8 mouse cellular contexts compared by ENCODE assay signal in the genomic region with DNA sequence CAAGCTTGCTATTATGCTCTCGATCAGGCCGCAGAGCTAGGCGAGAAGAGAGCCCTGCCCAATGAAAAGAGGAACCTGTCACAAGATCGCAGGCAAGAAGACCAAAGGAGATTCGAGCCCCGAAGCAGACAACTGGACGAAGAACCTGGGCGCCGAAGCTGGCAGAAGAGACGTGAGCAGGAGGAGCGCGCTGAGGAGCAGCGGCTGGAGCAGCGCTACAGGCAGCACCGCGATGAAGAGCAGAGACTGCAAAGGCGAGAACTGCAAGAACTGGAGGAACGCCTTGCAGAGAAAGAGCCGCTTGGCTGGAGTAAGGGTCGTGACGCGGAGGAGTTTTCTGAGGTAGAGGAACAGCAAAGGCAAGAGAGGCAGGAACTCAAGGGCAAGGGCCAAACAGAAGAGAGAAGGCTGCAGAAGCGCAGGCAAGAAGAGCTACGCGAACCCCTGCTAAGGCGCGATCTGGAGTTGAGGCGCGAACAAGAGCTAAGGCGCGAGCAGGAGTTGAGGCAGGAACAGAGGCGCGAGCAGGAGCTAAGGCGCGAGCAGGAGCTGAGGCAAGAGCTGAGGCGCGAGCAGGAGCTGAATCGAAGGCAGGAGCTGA. TPM values are rescaled to one million over a fixed set of nuclear protein-coding genes. Genes with fewer than 3 reads are reported as not detected.
DNase-seq lines count a peak whose midpoint lies in the region; ATAC-seq lines count a peak whose summit lies in the region.

No protein-coding gene starts in this region.

- H3K4me2 ChIP-seq in embryonic facial prominence, embryonic 12.5 days (replicated peaks), result peak overlapping the region; percentile 81

- intact Hi-C loops in left cerebral cortex, postnatal 4 days (cut with DNase I), result loop anchor here (10.0 kb wide), 1 partner anchor 79 kb away; no protein-coding TSS in a partner anchor
- intact Hi-C loops in heart, postnatal 36 days (cut with DNase I), result no loop called here

- WGBS in embryonic facial prominence, embryonic 12.5 days, result 1% methylated on average over 38 of the region's 38 CpGs

- H3K9ac ChIP-seq in embryonic facial prominence, embryonic 12.5 days, result peak overlapping the region; percentile 56; the same call in 1 of the 2 replicates

- DNase-seq in left cerebral cortex, adult 18-20 months (ENCODE audit: low spot score in 2 of 2), result peak; percentile 8 to 44
- DNase-seq in left cerebral cortex, postnatal 4 days, result no peak
- peak; percentile 10 to 33 for DNase-seq in heart, postnatal 36 days
- peak; percentile 9 to 27 for DNase-seq in layer of hippocampus, postnatal 10 days (ENCODE audit: low spot score in 2 of 2)
- DNase-seq in lung, postnatal 10 days, result peak; percentile 17
- DNase-seq in ovary, postnatal 14 days (ENCODE audit: low spot score), result peak; percentile 6
- no peak for DNase-seq in adipocyte (ENCODE audit: low spot score)

- no peak for ATAC-seq in embryonic facial prominence, embryonic 12.5 days (ENCODE audit: insufficient number of reproducible peaks, insufficient read depth, low FRiP score, low TSS enrichment)

- no peaks in the 10 kb centered on the region for H3K9me3 ChIP-seq in embryonic facial prominence, embryonic 12.5 days

- H3K4me1 ChIP-seq in embryonic facial prominence, embryonic 12.5 days, result peaks cover 13% of the 10 kb centered on the region; the same call in 1 of the 2 replicates

- no peaks in the 10 kb centered on the region for H3K36me3 ChIP-seq in embryonic facial prominence, embryonic 12.5 days

- H3K27ac ChIP-seq in embryonic facial prominence, embryonic 12.5 days, result no peak overlapping the region

- H3K4me3 ChIP-seq in embryonic facial prominence, embryonic 12.5 days, result peak overlapping the region; percentile 51

- peaks cover 42% of the 10 kb centered on the region for H3K27me3 ChIP-seq in embryonic facial prominence, embryonic 12.5 days

RNA-seq across cellular contexts. Expression of gene Tchh, which starts 1.5 kb away (rescaled TPM):
- 1 to 10 TPM; 2.8 to 3.0 TPM for total RNA-seq in left cerebral cortex, adult 18-20 months (2021)
- 1 to 10 TPM in 1 of 2 experiments, under 1 TPM in 1; 0.96 to 1.1 TPM for total RNA-seq in left cerebral cortex, postnatal 4 days (2021)
- 0.65 and 0.76 TPM in 2 replicates for polyA plus RNA-seq in embryonic facial prominence, embryonic 12.5 days (2016; fragmentation: Nextera tagmentation; extraction: Ambion mirVana)
- total RNA-seq in heart, postnatal 36 days (2021), result under 1 TPM; 0.05 to 0.08 TPM
- 1 to 10 TPM; 1.4 to 1.6 TPM for total RNA-seq in layer of hippocampus, postnatal 10 days (2021)

RNA-seq across cellular contexts. Expression of gene Tchhl1, which starts 25.0 kb away (rescaled TPM):
- total RNA-seq in left cerebral cortex, adult 18-20 months (2021), result not detected
- not detected for total RNA-seq in left cerebral cortex, postnatal 4 days (2021)
- not detected in 2 replicates for polyA plus RNA-seq in embryonic facial prominence, embryonic 12.5 days (2016; fragmentation: Nextera tagmentation; extraction: Ambion mirVana)
- not detected for total RNA-seq in heart, postnatal 36 days (2021)
- total RNA-seq in layer of hippocampus, postnatal 10 days (2021), result not detected

RNA-seq across cellular contexts. Expression of gene Rptn, which starts 50.1 kb away (rescaled TPM):
- total RNA-seq in left cerebral cortex, adult 18-20 months (2021), result not detected
- not detected for total RNA-seq in left cerebral cortex, postnatal 4 days (2021)
- not detected in 2 replicates for polyA plus RNA-seq in embryonic facial prominence, embryonic 12.5 days (2016; fragmentation: Nextera tagmentation; extraction: Ambion mirVana)
- total RNA-seq in heart, postnatal 36 days (2021), result not detected
- not detected for total RNA-seq in layer of hippocampus, postnatal 10 days (2021)

Comparison
In these comparisons a context has a peak if more than half of its experiments do, and no peak if none do; other contexts are left out.
1. DNase-seq: peak in left cerebral cortex, adult 18-20 months (2 of 2), heart, postnatal 36 days (2 of 2), layer of hippocampus, postnatal 10 days (2 of 2), lung, postnatal 10 days (single experiment) and ovary, postnatal 14 days (single experiment); none in left cerebral cortex, postnatal 4 days (single experiment) and adipocyte (single experiment).